Mouse (Mus musculus): ENCODE measurements around the gene Gpx2.

Gpx2 gene

GRCm38 (mm10) chr12:76795350-76795749 is at the start of gene Gpx2:
Gpx2 (minus strand) TSS chr12:76795554.
- DNase-seq: no peak

- DNase-seq: no peak
Measured at GRCm38 (mm10) chr12:76844346-76845061, 49.1 kb upstream of the Gpx2 start.

GRCm38 (mm10) chr12:76840081-76840480 is 44.7 kb upstream of the Gpx2 start:
- DNase-seq: no peak

- DNase-seq: no peak
Measured at GRCm38 (mm10) chr12:76839298-76839697, 43.9 kb upstream of the Gpx2 start.

GRCm38 (mm10) chr12:76837844-76838650 is 42.7 kb upstream of the Gpx2 start:
- DNase-seq: no peak

GRCm38 (mm10) chr12:76837101-76837843 is 41.9 kb upstream of the Gpx2 start:
- peak; percentile 98 for DNase-seq

- DNase-seq: no peak
Measured at GRCm38 (mm10) chr12:76832704-76833103, 37.4 kb upstream of the Gpx2 start.

GRCm38 (mm10) chr12:76825283-76825682 is 29.9 kb upstream of the Gpx2 start:
- DNase-seq: no peak

GRCm38 (mm10) chr12:76822651-76823041 is 27.3 kb upstream of the Gpx2 start, which contains the start of gene Rab15:
Rab15 (minus strand) TSS chr12:76822908.
- no peak for DNase-seq

GRCm38 (mm10) chr12:76822002-76822650 is 26.8 kb upstream of the Gpx2 start:
- peak; percentile 71 for DNase-seq

- DNase-seq: no peak
Measured at GRCm38 (mm10) chr12:76820615-76821014, 25.3 kb upstream of the Gpx2 start.

GRCm38 (mm10) chr12:76819816-76820215 is 24.5 kb upstream of the Gpx2 start:
- no peak for DNase-seq

GRCm38 (mm10) chr12:76818908-76819307 is 23.6 kb upstream of the Gpx2 start:
- DNase-seq: peak; percentile 80

GRCm38 (mm10) chr12:76818120-76818519 is 22.8 kb upstream of the Gpx2 start:
- DNase-seq: no peak

GRCm38 (mm10) chr12:76817176-76817575 is 21.8 kb upstream of the Gpx2 start:
- DNase-seq: no peak

GRCm38 (mm10) chr12:76816720-76817119 is 21.4 kb upstream of the Gpx2 start:
- no peak for DNase-seq

- no peak for DNase-seq
Measured at GRCm38 (mm10) chr12:76814120-76814519, 18.8 kb upstream of the Gpx2 start.

- DNase-seq: no peak
Measured at GRCm38 (mm10) chr12:76813543-76813942, 18.2 kb upstream of the Gpx2 start.

- no peak for DNase-seq
Measured at GRCm38 (mm10) chr12:76811006-76811405, 15.7 kb upstream of the Gpx2 start.

- DNase-seq: no peak
Measured at GRCm38 (mm10) chr12:76810491-76810890, 15.1 kb upstream of the Gpx2 start.

GRCm38 (mm10) chr12:76807796-76808195 is 12.4 kb upstream of the Gpx2 start:
- peak; percentile 63 for DNase-seq

GRCm38 (mm10) chr12:76805056-76805811 is 9.9 kb upstream of the Gpx2 start:
- peak; percentile 30 for DNase-seq
